Mouse (Mus musculus): ENCODE data around the gene Dcp1a. TPM values are rescaled to one million over a fixed set of nuclear protein-coding genes. Genes with fewer than 3 reads are reported as not detected.

The Dcp1a gene
- total and polyA plus RNA-seq, 3 experiments: 18.3 to 26.9 (median 20.1) TPM

- no peak overlapping the region for H3K9ac ChIP-seq (ENCODE audit: insufficient read depth, low read depth)
- H3K4me2 ChIP-seq (ENCODE audit: insufficient read depth, low read depth, poor library complexity, severe bottlenecking): no peak overlapping the region
- H3K4me3 ChIP-seq (replicated peaks in 1 of 3; ENCODE audit: low read depth in 2 of 3, low read length in 2 of 3, poor library complexity in 1 of 3): no peak overlapping the region
- H3K27ac ChIP-seq (ENCODE audit: insufficient read depth, low read depth): no peak overlapping the region
- DNase-seq (ENCODE audit: extremely low read depth): no peak
- H3K4me1 ChIP-seq (ENCODE audit: control insufficient read depth in 1 of 2, insufficient read depth in 2 of 2): peaks cover 9 to 10% of the 10 kb centered on the region in 2 experiments; a peak in 3 of 4 replicates
- no peaks in the 10 kb centered on the region for H3K27me3 ChIP-seq (replicated peaks)
- dilution Hi-C loops (cut with MboI; ENCODE audit: extremely low pct_ligation_motif_present, extremely low pct_unique_long_range_greater_than_20kb, low sequenced_read_pairs) (no loop called here), in situ Hi-C loops (cut with MboI; ENCODE audit: low pct_ligation_motif_present, low pct_unique_long_range_greater_than_20kb, low sequenced_read_pairs) (no loop called here)
- peaks cover 35 to 49% of the 10 kb centered on the region in 2 experiments for H3K36me3 ChIP-seq (replicated peaks in 1 of 2; ENCODE audit: control insufficient read depth in 1 of 2, insufficient read depth in 1 of 2, low read length in 1 of 2)
- TF ChIP-seq MYC (IDR thresholded peaks at IDR 0.05; ENCODE audit: low read depth, low read length) (no peak), CTCF (conservative IDR thresholded peaks at IDR 0.05 in 1 of 2, IDR thresholded peaks at IDR 0.05 in 1 of 2; ENCODE audit: low read depth in 2 of 2, low read length in 2 of 2) (no peak), MAX (IDR thresholded peaks at IDR 0.05; ENCODE audit: low read length) (no peak), SIN3A (IDR thresholded peaks at IDR 0.05; ENCODE audit: low read length) (no peak), HCFC1 (IDR thresholded peaks at IDR 0.05; ENCODE audit: low read depth, low read length) (no peak), E2F4 (IDR thresholded peaks at IDR 0.05; ENCODE audit: insufficient replicate concordance, low read depth, low read length) (no peak), RAD21 (IDR thresholded peaks at IDR 0.05; ENCODE audit: low read depth, low read length) (no peak)
- H3K79me2 ChIP-seq (replicated peaks; ENCODE audit: control insufficient read depth, extremely low read depth, insufficient read depth, poor library complexity, severe bottlenecking): no peaks in the 10 kb centered on the region
- no peaks in the 10 kb centered on the region for H3K9me3 ChIP-seq (replicated peaks; ENCODE audit: low read length)
Measured at GRCm38 (mm10) chr14:30528392-30528791, 49.1 kb downstream of the Dcp1a start.

GRCm38 (mm10) chr14:30528961-30529360 lies 49.6 kb downstream of the Dcp1a start:
- Histone ChIP-seq H3K9me3 (replicated peaks; ENCODE audit: low read length) (no peaks in the 10 kb centered on the region), H3K27ac (ENCODE audit: insufficient read depth, low read depth) (no peak overlapping the region), H3K27me3 (replicated peaks) (no peaks in the 10 kb centered on the region), H3K79me2 (replicated peaks; ENCODE audit: control insufficient read depth, extremely low read depth, insufficient read depth, poor library complexity, severe bottlenecking) (no peaks in the 10 kb centered on the region), H3K9ac (ENCODE audit: insufficient read depth, low read depth) (no peak overlapping the region), H3K4me3 (replicated peaks in 1 of 3; ENCODE audit: low read depth in 2 of 3, low read length in 2 of 3, poor library complexity in 1 of 3) (no peak overlapping the region), H3K4me2 (ENCODE audit: insufficient read depth, low read depth, poor library complexity, severe bottlenecking) (no peak overlapping the region), H3K36me3 (replicated peaks in 1 of 2; ENCODE audit: control insufficient read depth in 1 of 2, insufficient read depth in 1 of 2, low read length in 1 of 2) (peaks cover 29 to 43% of the 10 kb centered on the region in 2 experiments), H3K4me1 (ENCODE audit: control insufficient read depth in 1 of 2, insufficient read depth in 2 of 2) (peaks cover 9 to 10% of the 10 kb centered on the region in 2 experiments; a peak in 3 of 4 replicates)
- dilution Hi-C loops (cut with MboI; ENCODE audit: extremely low pct_ligation_motif_present, extremely low pct_unique_long_range_greater_than_20kb, low sequenced_read_pairs): no loop called here
- TF ChIP-seq E2F4 (IDR thresholded peaks at IDR 0.05; ENCODE audit: insufficient replicate concordance, low read depth, low read length) (no peak), CHD2 (IDR thresholded peaks at IDR 0.05; ENCODE audit: low read length) (no peak), PAX5 (IDR thresholded peaks at IDR 0.05; ENCODE audit: low read length) (no peak), GABPA (IDR thresholded peaks at IDR 0.05; ENCODE audit: insufficient replicate concordance, low read depth, low read length) (no peak), ZNF384 (IDR thresholded peaks at IDR 0.05; ENCODE audit: low read depth, low read length) (no peak), POLR2A (IDR thresholded peaks at IDR 0.05; ENCODE audit: low read depth, low read length) (no peak)
- in situ Hi-C loops (cut with MboI; ENCODE audit: low pct_ligation_motif_present, low pct_unique_long_range_greater_than_20kb, low sequenced_read_pairs): no loop called here
- no peak for DNase-seq (ENCODE audit: extremely low read depth)

DNA sequence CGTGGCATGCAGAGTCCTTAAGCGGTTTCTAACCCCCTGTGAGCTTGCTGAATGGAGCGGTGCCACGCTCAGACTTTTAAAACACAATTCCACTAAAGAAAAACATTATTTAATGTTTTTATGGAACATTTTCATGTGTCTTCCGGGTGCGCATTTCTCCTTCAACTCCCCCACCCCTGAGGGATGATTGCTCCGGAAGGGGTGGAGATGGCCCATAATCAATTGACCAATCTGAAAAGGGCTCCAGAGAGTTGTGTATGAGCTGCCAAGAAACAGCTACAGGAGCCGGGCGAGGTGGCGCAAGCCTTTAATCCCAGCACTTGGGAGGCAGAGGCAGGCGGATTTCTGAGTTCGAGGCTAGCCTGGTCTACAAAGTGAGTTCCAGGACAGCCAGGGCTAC lies 50.1 kb downstream of the Dcp1a start:
- Histone ChIP-seq H3K4me1 (ENCODE audit: control insufficient read depth in 1 of 2, insufficient read depth in 2 of 2) (peaks cover 9 to 10% of the 10 kb centered on the region in 2 experiments; a peak in 3 of 4 replicates), H3K4me2 (ENCODE audit: insufficient read depth, low read depth, poor library complexity, severe bottlenecking) (no peak overlapping the region), H3K36me3 (replicated peaks in 1 of 2; ENCODE audit: control insufficient read depth in 1 of 2, insufficient read depth in 1 of 2, low read length in 1 of 2) (peaks cover 27 to 41% of the 10 kb centered on the region in 2 experiments), H3K9me3 (replicated peaks; ENCODE audit: low read length) (no peaks in the 10 kb centered on the region), H3K79me2 (replicated peaks; ENCODE audit: control insufficient read depth, extremely low read depth, insufficient read depth, poor library complexity, severe bottlenecking) (no peaks in the 10 kb centered on the region), H3K4me3 (replicated peaks in 1 of 3; ENCODE audit: low read depth in 2 of 3, low read length in 2 of 3, poor library complexity in 1 of 3) (no peak overlapping the region), H3K27me3 (replicated peaks) (no peaks in the 10 kb centered on the region), H3K9ac (ENCODE audit: insufficient read depth, low read depth) (no peak overlapping the region), H3K27ac (ENCODE audit: insufficient read depth, low read depth) (no peak overlapping the region)
- DNase-seq (ENCODE audit: extremely low read depth): no peak
- in situ Hi-C loops (cut with MboI; ENCODE audit: low pct_ligation_motif_present, low pct_unique_long_range_greater_than_20kb, low sequenced_read_pairs): no loop called here
- dilution Hi-C loops (cut with MboI; ENCODE audit: extremely low pct_ligation_motif_present, extremely low pct_unique_long_range_greater_than_20kb, low sequenced_read_pairs): no loop called here
- TF ChIP-seq CHD1 (IDR thresholded peaks at IDR 0.05; ENCODE audit: low read depth, low read length) (no peak), USF1 (IDR thresholded peaks at IDR 0.05; ENCODE audit: low read depth, low read length) (no peak), MAFK (IDR thresholded peaks at IDR 0.05; ENCODE audit: insufficient replicate concordance, low read length) (no peak), UBTF (IDR thresholded peaks at IDR 0.05; ENCODE audit: low read depth, low read length) (no peak), BHLHE40 (IDR thresholded peaks at IDR 0.05; ENCODE audit: low read depth, low read length) (no peak), ZC3H11A (IDR thresholded peaks at IDR 0.05; ENCODE audit: low read depth, low read length) (no peak), ZKSCAN1 (IDR thresholded peaks at IDR 0.05; ENCODE audit: borderline replicate concordance, low read depth, low read length) (no peak), MYC (IDR thresholded peaks at IDR 0.05; ENCODE audit: low read depth, low read length) (no peak), CTCF (conservative IDR thresholded peaks at IDR 0.05 in 1 of 2, IDR thresholded peaks at IDR 0.05 in 1 of 2; ENCODE audit: low read depth in 2 of 2, low read length in 2 of 2) (no peak), MAX (IDR thresholded peaks at IDR 0.05; ENCODE audit: low read length) (no peak)
